Mouse (Mus musculus) right cerebral cortex, postnatal 14 days (tissue): ENCODE measurements at regions not wholly inside any gene's neighbourhood (a gene's known extent, or its start where the extent isn't known, plus 50 kb on each side); places are given as distances from the start of the nearest gene placed in this dataset.

Experiments used
- DNase-seq: peaks from one replicate; pipeline ENCODE4 v3.0.0; 2022

- DNase-seq = no peak
These were observed 263.8 kb upstream of the Fam84a start for GRCm38 (mm10) chr12:14415543-14416181.

GRCm38 (mm10) chr12:14411102-14411501 is 259.2 kb upstream of the Fam84a start:
- DNase-seq = no peak

- DNase-seq = no peak
These were observed 253.9 kb upstream of the Fam84a start for GRCm38 (mm10) chr12:14405796-14406195.

- DNase-seq = no peak
These were observed 224.4 kb upstream of the Fam84a start for GRCm38 (mm10) chr12:14376211-14376610.

GRCm38 (mm10) chr12:14338244-14338799 is 186.5 kb upstream of the Fam84a start:
- DNase-seq = no peak

- no peak for DNase-seq
These were observed 186.0 kb upstream of the Fam84a start for GRCm38 (mm10) chr12:14337813-14338212.

GRCm38 (mm10) chr12:14318693-14319092 is 166.8 kb upstream of the Fam84a start:
- DNase-seq = no peak

GRCm38 (mm10) chr12:14316392-14316791 is 164.5 kb upstream of the Fam84a start:
- DNase-seq = no peak

- no peak for DNase-seq
These were observed 163.9 kb upstream of the Fam84a start for GRCm38 (mm10) chr12:14315780-14316179.

- DNase-seq = no peak
These were observed 150.6 kb upstream of the Fam84a start for GRCm38 (mm10) chr12:14302366-14302930.

- DNase-seq = no peak
These were observed 150.0 kb upstream of the Fam84a start for GRCm38 (mm10) chr12:14301676-14302365.

- DNase-seq = no peak
These were observed 140.2 kb upstream of the Fam84a start for GRCm38 (mm10) chr12:14292083-14292482.

GRCm38 (mm10) chr12:14287657-14288056 is 135.8 kb upstream of the Fam84a start:
- no peak for DNase-seq

- DNase-seq = no peak
These were observed 134.8 kb upstream of the Fam84a start for GRCm38 (mm10) chr12:14286676-14287075.

GRCm38 (mm10) chr12:14285870-14286535 is 134.1 kb upstream of the Fam84a start:
- DNase-seq = no peak

- peak; percentile 6 for DNase-seq
These were observed 131.3 kb upstream of the Fam84a start for GRCm38 (mm10) chr12:14283106-14283692.

- no peak for DNase-seq
These were observed 123.4 kb upstream of the Fam84a start for GRCm38 (mm10) chr12:14275265-14275664.

GRCm38 (mm10) chr12:14274796-14275195 is 122.9 kb upstream of the Fam84a start:
- DNase-seq = no peak

GRCm38 (mm10) chr12:14271216-14271615 is 119.4 kb upstream of the Fam84a start:
- DNase-seq = no peak

GRCm38 (mm10) chr12:14261102-14261501 is 109.2 kb upstream of the Fam84a start:
- DNase-seq = no peak

GRCm38 (mm10) chr12:14260288-14260687 is 108.4 kb upstream of the Fam84a start:
- DNase-seq = no peak

- DNase-seq = no peak
These were observed 101.5 kb upstream of the Fam84a start for GRCm38 (mm10) chr12:14253336-14253735.

GRCm38 (mm10) chr12:14250124-14250523 is 98.3 kb upstream of the Fam84a start:
- no peak for DNase-seq
